Mouse (Mus musculus): ENCODE results near the gene Arhgap22.

GRCm38 (mm10) chr14:33366891-33367777 is 153.3 kb downstream of the Arhgap22 start:
- TF ChIP-seq POLR2A (IDR thresholded peaks at IDR 0.05; ENCODE audit: control insufficient read depth in 1 of 2, insufficient read depth in 1 of 2, low read depth in 1 of 2, low read length in 2 of 2, poor library complexity in 1 of 2) (no peak), ZNF384 (IDR thresholded peaks at IDR 0.05; ENCODE audit: low read depth, low read length) (no peak), UBTF (IDR thresholded peaks at IDR 0.05; ENCODE audit: borderline replicate concordance, insufficient read depth, low read depth, low read length) (no peak), E2F4 (IDR thresholded peaks at IDR 0.05; ENCODE audit: borderline replicate concordance, low read depth, low read length) (no peak), CTCF (IDR thresholded peaks at IDR 0.05 in 2 of 3, conservative IDR thresholded peaks at IDR 0.05 in 1 of 3; ENCODE audit: control insufficient read depth in 1 of 3, insufficient read depth in 1 of 3, low read depth in 2 of 3, low read length in 3 of 3, poor library complexity in 1 of 3, severe bottlenecking in 1 of 3) (no peak)

Measured in MEL (cell line).